Mouse (Mus musculus) CH12.LX (cell line): Measurements from ENCODE around the gene Tnrc6b. TPM values are rescaled to one million over a fixed set of nuclear protein-coding genes. Genes with fewer than 3 reads are reported as not detected.

Source experiments
- DNase-seq: peaks from one replicate; pipeline ENCODE4 v3.0.0-alpha.2; 2013; ENCODE audit errors: extremely low read depth
- H3K27ac ChIP-seq: 2 replicates; pipeline ENCODE4 v1.5.1; 2012; ENCODE audit warnings: low read depth, mild to moderate bottlenecking, control low read depth, moderate library complexity; ENCODE audit not compliant: insufficient read depth
- H3K27me3 ChIP-seq: replicated peaks from 2 replicates; pipeline ENCODE3; 2012; ENCODE audit warnings: inconsistent platforms
- H3K36me3 ChIP-seq, 2 experiments: replicated peaks in 1 of 2; 2 replicates each; pipeline versions ENCODE3 to v1.6.1; 2012; ENCODE audit warnings: inconsistent platforms in 1 of 2, low read length in 1 of 2, mild to moderate bottlenecking in 1 of 2, mixed read lengths in 1 of 2, moderate library complexity in 1 of 2; ENCODE audit not compliant: control insufficient read depth in 1 of 2, insufficient read depth in 1 of 2
- H3K4me1 ChIP-seq, 2 experiments: 2 replicates each; pipeline ENCODE4 v1.6.1; 2012; ENCODE audit warnings: inconsistent platforms in 1 of 2, moderate library complexity in 1 of 2; ENCODE audit not compliant: insufficient read depth in 2 of 2, control insufficient read depth in 1 of 2
- H3K4me2 ChIP-seq: 2 replicates; pipeline ENCODE4 v1.6.1; 2012; ENCODE audit warnings: low read depth, mild to moderate bottlenecking, control low read depth; ENCODE audit not compliant: poor library complexity, insufficient read depth, severe bottlenecking
- H3K4me3 ChIP-seq, 3 experiments: fragments of 150-350 bp in 1 of 3; sonication (generic) in 1 of 3; replicated peaks in 1 of 3; 2 replicates each; pipeline versions ENCODE3 to v1.5.1; 2011 to 2012; ENCODE audit warnings: low read depth in 2 of 3, low read length in 2 of 3, mild to moderate bottlenecking in 2 of 3, moderate library complexity in 2 of 3, control low read depth in 1 of 3, improper control_type of control experiment in 1 of 3, inconsistent platforms in 1 of 3, mixed read lengths in 1 of 3; ENCODE audit not compliant: poor library complexity in 1 of 3
- H3K79me2 ChIP-seq: replicated peaks from 2 replicates; pipeline ENCODE4 v1.6.1; 2012; ENCODE audit warnings: mild to moderate bottlenecking, moderate library complexity; ENCODE audit not compliant: control insufficient read depth, poor library complexity, insufficient read depth, severe bottlenecking; ENCODE audit errors: extremely low read depth
- H3K9ac ChIP-seq: 2 replicates; pipeline ENCODE4 v1.6.1; 2012; ENCODE audit warnings: low read depth, mild to moderate bottlenecking, control low read depth, moderate library complexity; ENCODE audit not compliant: insufficient read depth
- H3K9me3 ChIP-seq: replicated peaks from 2 replicates; pipeline ENCODE3; 2012; ENCODE audit warnings: low read length, inconsistent platforms, mixed read lengths
- BHLHE40 ChIP-seq: IDR thresholded peaks from 2 replicates; pipeline ENCODE4 v1.6.1; 2011; ENCODE audit warnings: mild to moderate bottlenecking, low read depth, low read length, improper control_type of control experiment
- CHD2 ChIP-seq: IDR thresholded peaks from 2 replicates; pipeline ENCODE4 v1.6.1; 2011; ENCODE audit warnings: low read length, improper control_type of control experiment
- CTCF ChIP-seq, 2 experiments: IDR thresholded peaks in 1 of 2; conservative IDR thresholded peaks in 1 of 2; 2 replicates each; pipeline ENCODE4 v1.5.1; 2011 to 2012; ENCODE audit warnings: low read depth in 2 of 2, low read length in 2 of 2, improper control_type of control experiment in 1 of 2, inconsistent platforms in 1 of 2, mild to moderate bottlenecking in 1 of 2, moderate library complexity in 1 of 2
- ELF1 ChIP-seq: IDR thresholded peaks from 2 replicates; pipeline ENCODE4 v1.6.1; 2014; ENCODE audit warnings: low read depth, mild to moderate bottlenecking, inconsistent platforms, low read length, improper control_type of control experiment
- EP300 ChIP-seq: IDR thresholded peaks from 2 replicates; pipeline ENCODE4 v1.6.1; 2011; ENCODE audit warnings: low read length, improper control_type of control experiment
- GABPA ChIP-seq: IDR thresholded peaks from 2 replicates; pipeline ENCODE4 v1.6.1; 2012; ENCODE audit warnings: low read depth, low read length, improper control_type of control experiment, inconsistent platforms; ENCODE audit not compliant: insufficient replicate concordance
- HCFC1 ChIP-seq: IDR thresholded peaks from 2 replicates; pipeline ENCODE4 v1.6.1; 2012; ENCODE audit warnings: low read depth, mild to moderate bottlenecking, inconsistent platforms, low read length, improper control_type of control experiment
- IRF4 ChIP-seq: IDR thresholded peaks from 2 replicates; pipeline ENCODE4 v1.6.1; 2014; ENCODE audit warnings: low read depth, mild to moderate bottlenecking, inconsistent platforms, low read length, improper control_type of control experiment
- JUN ChIP-seq: IDR thresholded peaks from 2 replicates; pipeline ENCODE4 v1.6.1; 2011; ENCODE audit warnings: low read depth, mild to moderate bottlenecking, low read length, improper control_type of control experiment, moderate library complexity; ENCODE audit not compliant: insufficient read depth
- MAX ChIP-seq: IDR thresholded peaks from 2 replicates; pipeline ENCODE4 v1.6.1; 2011; ENCODE audit warnings: low read length, improper control_type of control experiment
- MYC ChIP-seq: IDR thresholded peaks from 2 replicates; pipeline ENCODE4 v1.6.1; 2011; ENCODE audit warnings: low read depth, mild to moderate bottlenecking, improper control_type of control experiment, low read length
- SIN3A ChIP-seq: IDR thresholded peaks from 2 replicates; pipeline ENCODE4 v1.6.1; 2012; ENCODE audit warnings: low read length, improper control_type of control experiment, inconsistent platforms
- TCF12 ChIP-seq: IDR thresholded peaks from 2 replicates; pipeline ENCODE4 v1.6.1; 2014; ENCODE audit warnings: low read depth, mild to moderate bottlenecking, inconsistent platforms, low read length, improper control_type of control experiment
- USF2 ChIP-seq: conservative IDR thresholded peaks from 2 replicates; pipeline ENCODE4 v1.6.1; 2011; ENCODE audit warnings: low read depth, low read length, improper control_type of control experiment
- ZC3H11A ChIP-seq: IDR thresholded peaks from 2 replicates; pipeline ENCODE4 v1.6.1; 2012; ENCODE audit warnings: low read depth, mild to moderate bottlenecking, inconsistent platforms, low read length, improper control_type of control experiment
- ZNF384 ChIP-seq: IDR thresholded peaks from 2 replicates; pipeline ENCODE4 v1.6.1; 2012; ENCODE audit warnings: low read depth, low read length, improper control_type of control experiment, inconsistent platforms
- dilution Hi-C: fragments of 300-500 bp; cut with MboI; formaldehyde crosslinking; loops from 2 replicates; pipeline ENCODE4 v1.14.3; 2020; ENCODE audit warnings: low sequenced_read_pairs; ENCODE audit not compliant: extremely low pct_unique_long_range_greater_than_20kb, extremely low pct_ligation_motif_present
- in situ Hi-C: fragments of 300-500 bp; cut with MboI; formaldehyde crosslinking; loops from 3 replicates; pipeline ENCODE4 v1.14.3; 2019; ENCODE audit warnings: low sequenced_read_pairs, low pct_ligation_motif_present, low pct_unique_long_range_greater_than_20kb, mixed read lengths
- polyA plus RNA-seq: library from polyadenylated mRNA; unstranded; fragments of >175 nt; gene quantifications from 2 replicates; pipeline ENCODE4 v1.2.1, GENCODE M21; 2012; ENCODE audit warnings: low read depth; ENCODE audit not compliant: insufficient read length
- total RNA-seq, 2 experiments: library from RNA; depleted of rRNA; stranded (reverse); fragments of 300-350 nt in 1 of 2; fragments of >200 nt in 1 of 2; gene quantifications; 2 replicates each; pipeline ENCODE4 v1.2.3; 2012 to 2014

The Tnrc6b gene
- total and polyA plus RNA-seq, 3 experiments: 6.0 to 17.1 (median 16.1) TPM

- dilution Hi-C loops (no loop called here), in situ Hi-C loops (no loop called here)
- Histone ChIP-seq H3K27me3 (no peaks in the 10 kb centered on the region), H3K27ac (no peak overlapping the region), H3K4me1 (peaks cover 3% of the 10 kb centered on the region in 2 experiments; a peak in 2 of 4 replicates), H3K36me3 (peaks cover 70 to 88% of the 10 kb centered on the region in 2 experiments), H3K4me2 (no peak overlapping the region), H3K9ac (no peak overlapping the region), H3K4me3 (no peak overlapping the region), H3K9me3 (no peaks in the 10 kb centered on the region), H3K79me2 (no peaks in the 10 kb centered on the region)
- TF ChIP-seq MAX (no peak), ZC3H11A (no peak), GABPA (no peak), SIN3A (no peak), HCFC1 (no peak), EP300 (no peak), JUN (no peak), ELF1 (no peak), CTCF (conservative IDR thresholded peaks at IDR 0.05 in 1 of 2, IDR thresholded peaks at IDR 0.05 in 1 of 2; ENCODE audit: low read depth in 2 of 2, low read length in 2 of 2) (no peak), CHD2 (no peak), USF2 (no peak)
- no peak for DNase-seq
Observed at GRCm38 (mm10) chr15:80892341-80892740, 181.2 kb downstream of the Tnrc6b start.

GRCm38 (mm10) chr15:80896741-80897140 is 185.6 kb downstream of the Tnrc6b start:
- Histone ChIP-seq H3K4me3 (no peak overlapping the region), H3K9me3 (no peaks in the 10 kb centered on the region), H3K36me3 (peaks cover 65 to 84% of the 10 kb centered on the region in 2 experiments), H3K27ac (no peak overlapping the region), H3K27me3 (no peaks in the 10 kb centered on the region), H3K79me2 (no peaks in the 10 kb centered on the region), H3K9ac (no peak overlapping the region), H3K4me2 (no peak overlapping the region), H3K4me1 (peaks cover 3 to 28% of the 10 kb centered on the region in 2 experiments; a peak in 3 of 4 replicates)
- TF ChIP-seq CTCF (conservative IDR thresholded peaks at IDR 0.05 in 1 of 2, IDR thresholded peaks at IDR 0.05 in 1 of 2; ENCODE audit: low read depth in 2 of 2, low read length in 2 of 2) (no peak), GABPA (no peak), BHLHE40 (no peak), IRF4 (no peak), MYC (no peak), ZC3H11A (no peak), CHD2 (no peak), TCF12 (no peak), ELF1 (no peak), ZNF384 (no peak)
- in situ Hi-C loops: no loop called here
- dilution Hi-C loops: no loop called here
- no peak for DNase-seq
